Comparison of ENCODE assay signal across 8 mouse cellular contexts in the genomic region with DNA sequence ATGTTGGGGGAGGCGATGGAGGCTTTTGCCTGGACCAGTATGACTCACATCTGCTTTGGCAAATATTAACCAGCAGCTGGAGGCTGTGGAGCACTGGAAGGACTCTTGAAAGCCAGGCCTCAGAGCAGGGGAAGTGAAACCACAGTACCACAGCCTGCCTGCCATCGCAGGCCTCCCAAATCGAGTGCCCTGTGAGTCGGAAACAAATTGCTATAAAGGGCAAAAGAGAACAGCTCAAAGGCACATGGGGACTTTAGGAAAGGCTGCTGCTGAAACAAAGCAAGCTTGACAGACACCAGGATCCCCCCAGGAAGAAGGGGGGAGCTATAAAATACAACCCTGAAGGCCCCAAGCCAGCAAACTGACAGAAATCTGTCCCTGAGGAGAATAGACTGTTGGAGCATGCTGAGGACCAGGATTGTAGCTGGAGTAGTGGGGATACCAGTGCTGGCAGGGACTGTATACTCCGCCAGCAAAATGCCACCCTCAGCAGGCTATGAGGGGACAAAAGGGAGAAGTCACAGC. TPM values are rescaled to one million over a fixed set of nuclear protein-coding genes. Genes with fewer than 3 reads are reported as not detected.
DNase-seq lines count a peak whose midpoint lies in the region; ATAC-seq and TF ChIP-seq lines count a peak whose summit lies in the region.

No protein-coding gene starts in this region.

- H3K27me3 ChIP-seq in intestine, embryonic 16.5 days (replicated peaks; ENCODE audit: control insufficient read depth, insufficient read depth, low read length), result no peaks in the 10 kb centered on the region
- H3K27me3 ChIP-seq in lung, postnatal 0 days (replicated peaks; ENCODE audit: insufficient read depth, low read length), result no peaks in the 10 kb centered on the region

- H3K4me1 ChIP-seq in intestine, embryonic 16.5 days (ENCODE audit: control insufficient read depth, insufficient read depth, low read length), result peaks cover 24% of the 10 kb centered on the region
- peaks cover 22% of the 10 kb centered on the region for H3K4me1 ChIP-seq in lung, postnatal 0 days (ENCODE audit: insufficient read depth, low read depth, low read length)

- H3K9ac ChIP-seq in intestine, embryonic 16.5 days (ENCODE audit: low read depth, low read length), result 0 out of 2 replicates have a peak overlapping the region, but pooled peaks have one; percentile 27
- H3K9ac ChIP-seq in lung, postnatal 0 days (replicated peaks; ENCODE audit: low read depth), result no peak overlapping the region

- no peak overlapping the region for H3K4me2 ChIP-seq in intestine, embryonic 16.5 days (ENCODE audit: low read depth, low read length)
- no peak overlapping the region for H3K4me2 ChIP-seq in lung, postnatal 0 days (replicated peaks; ENCODE audit: low read depth, low read length)

- H3K9me3 ChIP-seq in intestine, embryonic 16.5 days (ENCODE audit: control insufficient read depth, low read length), result no peaks in the 10 kb centered on the region
- no peaks in the 10 kb centered on the region for H3K9me3 ChIP-seq in lung, postnatal 0 days (ENCODE audit: low read length)

- TF ChIP-seq CTCF in lung, postnatal 0 days (IDR thresholded peaks at IDR 0.05), result no peak

- H3K27ac ChIP-seq in intestine, embryonic 16.5 days (ENCODE audit: low read length), result peak overlapping the region; percentile 65
- peak overlapping the region; percentile 66 for H3K27ac ChIP-seq in lung, postnatal 0 days (ENCODE audit: low read length)

- no peaks in the 10 kb centered on the region for H3K36me3 ChIP-seq in intestine, embryonic 16.5 days (ENCODE audit: control insufficient read depth, insufficient read depth, low read length)
- no peaks in the 10 kb centered on the region for H3K36me3 ChIP-seq in lung, postnatal 0 days (ENCODE audit: insufficient read depth, low read length)

- 39% methylated on average over 5 of the region's 5 CpGs for WGBS in intestine, embryonic 16.5 days
- WGBS in lung, postnatal 0 days, result 26% methylated on average over 5 of the region's 5 CpGs

- DNase-seq in 416B (ENCODE audit: low read depth) (peak; percentile 84), MN1 (ENCODE audit: low spot score) (peak; percentile 16)
- peak; percentile 76 for DNase-seq in lung, postnatal 0 days (ENCODE audit: low spot score)
- DNase-seq in spleen, postnatal 14 days (ENCODE audit: low spot score in 2 of 2), result peak; percentile 17 to 36
- DNase-seq in cerebellum, adult 18-20 months, result no peak
- DNase-seq in ovary, postnatal 10 days (ENCODE audit: low spot score), result no peak

- no peak overlapping the region for H3K4me3 ChIP-seq in intestine, embryonic 16.5 days (ENCODE audit: low read length)
- no peak overlapping the region for H3K4me3 ChIP-seq in lung, postnatal 0 days (ENCODE audit: low read depth, low read length)

- ATAC-seq in granulocyte monocyte progenitor cell, adult 5-6 weeks (replicated peaks; ENCODE audit: poor library complexity, severe bottlenecking), result peak; percentile 94
- peak; percentile 96 for ATAC-seq in intestine, embryonic 16.5 days
- peak; percentile 83 for ATAC-seq in lung, postnatal 0 days

- no peak for TF ChIP-seq EP300 in lung, postnatal 0 days (IDR thresholded peaks at IDR 0.05)

RNA-seq across cellular contexts. Expression of gene Gm49361, which starts 15.9 kb away (rescaled TPM):
- total RNA-seq in granulocyte monocyte progenitor cell, adult 5-6 weeks (2014; fragmentation: Nextera tagmentation), result not detected in 2 replicates
- total RNA-seq in granulocyte monocyte progenitor cell, adult 5-6 weeks (2017), result not detected in 2 replicates
- not detected in 2 replicates for polyA plus RNA-seq in intestine, embryonic 16.5 days (2015; fragmentation: Nextera tagmentation; extraction: Ambion mirVana)
- polyA plus RNA-seq in lung, postnatal 0 days (2015; fragmentation: Nextera tagmentation; extraction: Ambion mirVana), result not detected in 2 replicates

RNA-seq across cellular contexts. Expression of gene Lats2, which starts 28.2 kb away (rescaled TPM):
- 14.3 and 22.9 TPM in 2 replicates for total RNA-seq in granulocyte monocyte progenitor cell, adult 5-6 weeks (2014; fragmentation: Nextera tagmentation)
- 10.3 TPM in 2 replicates for total RNA-seq in granulocyte monocyte progenitor cell, adult 5-6 weeks (2017)
- polyA plus RNA-seq in intestine, embryonic 16.5 days (2015; fragmentation: Nextera tagmentation; extraction: Ambion mirVana), result 11.5 and 13.4 TPM in 2 replicates
- 24.2 and 27.5 TPM in 2 replicates for polyA plus RNA-seq in lung, postnatal 0 days (2015; fragmentation: Nextera tagmentation; extraction: Ambion mirVana)

Comparison
In these comparisons a context has a peak if more than half of its experiments do, and no peak if none do; other contexts are left out.
1. DNase-seq: peak in 416B (single experiment), MN1 (single experiment), lung, postnatal 0 days (single experiment) and spleen, postnatal 14 days (2 of 2); none in cerebellum, adult 18-20 months (0 of 2) and ovary, postnatal 10 days (single experiment).
2. Peak in every context shown above with its lines, with median percentiles within 50 percentile points of each other: ATAC-seq.